Mouse (Mus musculus) midbrain, postnatal 0 days (tissue): ENCODE measurements around the gene Clec4g. TPM values are rescaled to one million over a fixed set of nuclear protein-coding genes. Genes with fewer than 3 reads are reported as not detected.
A peak's percentile ranks its signal among the peaks of the same experiment; 100 is the strongest.
"Not testable (repeated sequence)": the region's sequence is repeated elsewhere in the genome, so short reads cannot be mapped to it uniquely, and the experiment has no call there.

Source experiments
- ATAC-seq: fragments of 200-750 bp; cut with Nextera tagmentation; 2 replicates; pipeline ENCODE4 v1.8.0; 2017; ENCODE audit warnings: moderate number of reproducible peaks, mild to moderate bottlenecking, moderate TSS enrichment, moderate library complexity; ENCODE audit not compliant: low FRiP score
- DNase-seq: peaks from one replicate; pipeline ENCODE4 v3.0.0-alpha.2; 2015; ENCODE audit warnings: low spot score
- H3K27ac ChIP-seq: fragments of 300-500 bp; sonication (generic); 2 replicates; pipeline ENCODE4 v1.5.1; 2014; ENCODE audit warnings: low read depth, mild to moderate bottlenecking, low read length, mixed read lengths
- H3K27me3 ChIP-seq: fragments of 300-500 bp; sonication (generic); 2 replicates; pipeline ENCODE4 v1.6.1; 2014; ENCODE audit warnings: low read length, control low read depth, mixed read lengths; ENCODE audit not compliant: insufficient read depth
- H3K36me3 ChIP-seq: fragments of 300-500 bp; sonication (generic); 2 replicates; pipeline ENCODE4 v1.6.1; 2014; ENCODE audit warnings: low read length, control low read depth, mixed read lengths; ENCODE audit not compliant: insufficient read depth
- H3K4me1 ChIP-seq: fragments of 300-500 bp; sonication (generic); 2 replicates; pipeline ENCODE4 v1.6.1; 2014; ENCODE audit warnings: mild to moderate bottlenecking, control low read depth, antibody characterized with exemption, low read length, mixed read lengths; ENCODE audit not compliant: insufficient read depth
- H3K4me2 ChIP-seq: fragments of 300-500 bp; sonication (generic); 2 replicates; pipeline ENCODE4 v1.6.1; 2014; ENCODE audit warnings: low read depth, mild to moderate bottlenecking, low read length, mixed read lengths; ENCODE audit not compliant: poor library complexity, severe bottlenecking
- H3K4me3 ChIP-seq: fragments of 300-500 bp; sonication (generic); 2 replicates; pipeline ENCODE4 v1.5.1; 2014; ENCODE audit warnings: low read depth, mild to moderate bottlenecking, low read length, moderate library complexity
- H3K9ac ChIP-seq: fragments of 300-500 bp; sonication (generic); replicated peaks from 2 replicates; pipeline ENCODE4 v1.6.1; 2014; ENCODE audit warnings: mild to moderate bottlenecking, low read length, moderate library complexity, mixed read lengths; ENCODE audit not compliant: poor library complexity, severe bottlenecking
- H3K9me3 ChIP-seq: fragments of 300-500 bp; sonication (generic); 2 replicates; pipeline ENCODE4 v1.6.1; 2016; ENCODE audit warnings: low read length, control low read depth
- CTCF ChIP-seq: IDR thresholded peaks from 2 replicates; pipeline ENCODE4 v1.5.1; 2016; ENCODE audit warnings: antibody characterized with exemption, mild to moderate bottlenecking
- WGBS: fragments of 180-500 bp; shearing (Covaris S2); extraction: QIAGEN DNeasy Blood & Tissue Kit; methylation state at CpG from one replicate; pipeline ENCODE4 v1.1.7; 2014; 5-methylcytosine and 5-hydroxymethylcytosine counted together
- polyA plus RNA-seq: library from polyadenylated mRNA; unstranded; fragments of >200 nt; fragmentation: Nextera tagmentation; extraction: Ambion mirVana; gene quantifications from 2 replicates; pipeline ENCODE4 v1.2.1, GENCODE M21; 2015
- total RNA-seq: library from RNA; depleted of rRNA; stranded (reverse); fragments of >200 nt; gene quantifications from 2 replicates; pipeline ENCODE4 v1.2.3, GENCODE M21; 2014; rRNA removed

Clec4g gene
- not detected in 2 replicates for total RNA-seq
- polyA plus RNA-seq = not detected in 2 replicates

DNA sequence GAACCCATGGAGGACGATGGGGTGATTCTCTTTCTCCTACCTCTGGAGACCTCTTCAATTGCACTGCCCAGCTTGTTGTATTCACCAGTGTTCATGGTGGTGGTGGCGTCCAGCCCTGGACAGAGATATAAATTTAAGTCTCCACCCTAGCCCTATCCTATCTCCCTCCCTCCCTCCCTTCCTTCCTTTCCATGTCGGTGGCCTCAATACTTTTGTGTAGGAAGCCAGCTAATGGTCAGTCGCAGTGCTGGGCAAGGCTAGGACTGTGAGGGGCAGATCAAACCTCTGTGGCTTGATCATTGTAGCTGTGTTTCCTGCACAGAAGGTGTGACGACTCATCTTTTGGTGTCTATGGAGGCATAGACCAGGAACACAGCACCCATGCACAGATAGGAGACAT, at the start of gene Clec4g:
Gene Clec4g, minus strand, starts transcription at position 101 of the 400 bp plus-strand sequence.
- Histone ChIP-seq H3K9ac (no peak within 1 kb of the TSS), H3K27me3 (no peaks in the 10 kb centered on the region), H3K4me2 (no peak within 1 kb of the TSS), H3K27ac (no peak within 1 kb of the TSS), H3K4me1 (no peaks in the 10 kb centered on the region), H3K4me3 (no peak within 1 kb of the TSS), H3K9me3 (no peaks in the 10 kb centered on the region), H3K36me3 (no peaks in the 10 kb centered on the region)
- TF ChIP-seq CTCF = no peak
- no peak for ATAC-seq
- WGBS = 78% methylated on average over 5 of the region's 5 CpGs
- no peak for DNase-seq

DNA sequence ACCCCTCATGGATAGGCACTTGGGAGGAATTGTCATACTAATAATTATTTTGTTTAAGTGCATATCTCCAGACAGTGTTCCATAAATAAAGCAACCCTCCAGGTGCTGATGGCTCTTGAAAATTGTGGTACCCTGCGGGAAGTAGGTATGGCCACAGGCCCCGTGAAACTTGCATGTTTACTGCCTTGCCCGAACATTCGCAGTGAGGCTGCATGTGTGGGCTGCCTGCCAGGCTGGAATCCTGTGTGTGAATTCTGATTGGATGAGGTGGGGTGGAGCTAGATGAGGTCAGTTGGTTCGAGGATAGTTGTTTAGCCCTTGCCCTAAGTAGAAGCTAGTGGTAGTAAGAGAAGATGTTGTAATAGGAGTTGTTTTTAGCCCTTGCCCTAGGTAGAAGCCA, 48.2 kb upstream of the Clec4g start:
- H3K4me2 ChIP-seq, ATAC-seq, H3K27ac ChIP-seq, H3K27me3 ChIP-seq, H3K4me1 ChIP-seq, H3K4me3 ChIP-seq, DNase-seq, H3K36me3 ChIP-seq, H3K9ac ChIP-seq: not testable (repeated sequence)
- 85% methylated on average over 5 of the region's 5 CpGs for WGBS
- H3K9me3 ChIP-seq = peaks cover 16% of the 10 kb centered on the region; the same call in 1 of the 2 replicates

DNA sequence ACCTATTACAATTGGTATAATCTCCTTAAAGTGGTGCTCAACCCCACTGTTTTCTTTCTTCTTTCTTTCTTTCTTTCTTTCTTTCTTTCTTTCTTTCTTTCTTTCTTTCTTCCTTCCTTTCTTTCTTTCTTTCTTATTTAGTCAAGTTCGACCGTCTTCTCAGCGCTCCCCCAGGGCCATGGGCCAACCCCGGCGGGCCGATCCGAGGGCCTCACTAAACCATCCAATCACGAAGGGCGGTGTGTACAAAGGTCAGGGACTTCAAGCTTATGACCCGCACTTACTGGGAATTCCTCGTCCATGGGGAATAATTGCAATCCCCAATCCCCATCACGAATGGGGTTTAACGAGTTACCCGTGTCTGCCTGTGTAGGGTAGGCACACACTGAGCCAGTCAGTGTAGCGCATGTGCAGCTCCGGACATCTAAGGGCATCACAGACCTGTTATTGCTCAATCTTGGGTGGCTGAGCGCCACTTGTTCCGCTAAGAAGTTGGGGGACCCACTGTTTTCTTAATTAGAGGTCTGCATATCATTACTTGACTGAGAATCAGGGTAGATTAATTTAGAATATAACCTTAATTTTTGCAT, 33.9 kb upstream of the Clec4g start:
- no peak overlapping the region for H3K27ac ChIP-seq
- H3K4me3 ChIP-seq = no peak overlapping the region
- peaks cover 15% of the 10 kb centered on the region; the same call in 1 of the 2 replicates for H3K9me3 ChIP-seq
- no peaks in the 10 kb centered on the region for H3K27me3 ChIP-seq
- TF ChIP-seq CTCF = no peak
- peak; percentile 88 for DNase-seq
- H3K9ac ChIP-seq = no peak overlapping the region
- no peaks in the 10 kb centered on the region for H3K4me1 ChIP-seq
- 65% methylated on average over 18 of the region's 18 CpGs for WGBS
- ATAC-seq = peak; percentile 99
- no peak overlapping the region for H3K4me2 ChIP-seq
- H3K36me3 ChIP-seq = no peaks in the 10 kb centered on the region

DNA sequence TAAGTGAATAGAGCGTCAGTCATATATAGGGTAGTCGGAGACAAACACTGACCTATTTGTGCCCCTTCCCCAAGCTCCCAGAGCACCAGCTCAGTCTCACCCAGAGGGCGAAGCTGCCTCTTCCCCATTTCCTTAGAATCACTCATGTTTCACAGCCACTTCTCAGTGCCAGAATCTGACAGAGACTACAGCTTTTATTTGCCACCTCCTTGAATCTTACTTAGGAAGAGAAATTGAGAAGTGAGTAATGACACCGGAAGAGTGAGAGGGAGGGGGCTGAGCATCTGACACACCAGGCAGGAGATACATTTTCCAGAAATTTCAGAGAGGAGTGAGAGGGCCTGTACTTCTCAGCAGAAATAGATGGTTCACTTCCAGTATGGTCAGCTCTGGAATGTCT, 28.3 kb upstream of the Clec4g start, which contains the start of gene Cd209a:
Gene Cd209a, minus strand, starts transcription at position 224 of the 400 bp plus-strand sequence.
- no peak for TF ChIP-seq CTCF
- DNase-seq (no peak), ATAC-seq (no peak)
- H3K27ac ChIP-seq = no peak within 1 kb of the TSS
- H3K27me3 ChIP-seq = no peaks in the 10 kb centered on the region
- no peak within 1 kb of the TSS for H3K9ac ChIP-seq
- H3K4me1 ChIP-seq = no peaks in the 10 kb centered on the region
- WGBS = 87% methylated on average over 4 of the region's 4 CpGs
- no peak within 1 kb of the TSS for H3K4me3 ChIP-seq
- no peak within 1 kb of the TSS for H3K4me2 ChIP-seq
- H3K9me3 ChIP-seq = peaks cover 26% of the 10 kb centered on the region; the same call in 1 of the 2 replicates
- no peaks in the 10 kb centered on the region for H3K36me3 ChIP-seq

DNA sequence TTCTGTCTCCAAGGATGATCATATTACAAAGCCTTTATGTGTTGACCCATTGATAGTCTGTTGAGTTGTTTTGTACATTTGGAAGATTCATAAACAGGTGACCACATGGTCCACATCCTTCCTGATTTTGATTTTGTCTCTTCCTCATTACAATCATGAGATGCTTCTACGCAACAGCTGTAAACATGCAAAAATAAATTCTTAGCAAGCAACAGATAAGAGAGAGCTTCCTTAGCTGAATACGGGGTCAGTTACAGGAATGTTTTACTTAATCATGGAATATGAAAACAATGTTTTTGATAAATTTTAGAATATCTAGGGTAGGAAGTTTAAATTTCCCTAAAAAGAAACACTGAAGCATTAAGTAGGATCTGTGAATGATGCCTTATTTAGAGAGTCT, 16.5 kb upstream of the Clec4g start:
- Histone ChIP-seq H3K27ac (no peak overlapping the region), H3K36me3 (no peaks in the 10 kb centered on the region), H3K4me1 (no peaks in the 10 kb centered on the region), H3K27me3 (no peaks in the 10 kb centered on the region), H3K9ac (no peak overlapping the region), H3K9me3 (no peaks in the 10 kb centered on the region), H3K4me3 (no peak overlapping the region), H3K4me2 (no peak overlapping the region)
- 93% methylated on average over 2 of the region's 2 CpGs for WGBS
- no peak for TF ChIP-seq CTCF
- DNase-seq = no peak
- no peak for ATAC-seq

DNA sequence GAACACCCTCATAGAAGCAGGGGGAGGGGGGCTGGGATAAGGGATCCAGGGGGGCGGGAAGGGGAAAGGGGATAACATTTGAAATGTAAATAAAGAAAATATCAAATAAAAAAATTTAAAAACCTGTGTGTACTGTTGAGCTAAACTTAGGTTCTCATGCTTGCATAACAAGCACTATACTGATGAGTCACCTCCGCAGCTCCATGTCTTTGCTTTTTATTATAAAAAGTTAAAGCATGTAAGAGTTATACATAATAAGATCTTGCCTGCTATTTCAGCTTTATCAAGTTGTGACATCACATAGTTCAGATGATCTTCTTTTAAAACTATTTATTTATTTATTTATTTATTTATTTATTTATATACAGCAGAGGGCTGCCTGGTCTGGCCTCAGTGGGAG, 15.1 kb upstream of the Clec4g start:
- Histone ChIP-seq H3K27ac (no peak overlapping the region), H3K4me3 (no peak overlapping the region), H3K4me2 (no peak overlapping the region), H3K9ac (no peak overlapping the region), H3K4me1 (no peaks in the 10 kb centered on the region), H3K9me3 (no peaks in the 10 kb centered on the region), H3K36me3 (no peaks in the 10 kb centered on the region), H3K27me3 (no peaks in the 10 kb centered on the region)
- no peak for TF ChIP-seq CTCF
- no peak for DNase-seq
- ATAC-seq = no peak
- WGBS = 85% methylated on average over 2 of the region's 2 CpGs
